Mouse (Mus musculus): ENCODE data around the gene Ddx19a.
A peak's percentile ranks its signal among the peaks of the same experiment; 100 is the strongest.
"Not testable (repeated sequence)": the region's sequence is repeated elsewhere in the genome, so short reads cannot be mapped to it uniquely, and the experiment has no call there.

The Ddx19a gene

GRCm38 (mm10) chr8:110969910-110970770 lies 27.5 kb downstream of the Ddx19a start:
- peak; percentile 72 to 80 for DNase-seq (ENCODE audit: low spot score in 2 of 2)

- no peak for DNase-seq (ENCODE audit: low spot score in 2 of 2)
Measured at GRCm38 (mm10) chr8:110967326-110967725, 30.3 kb downstream of the Ddx19a start.

DNA sequence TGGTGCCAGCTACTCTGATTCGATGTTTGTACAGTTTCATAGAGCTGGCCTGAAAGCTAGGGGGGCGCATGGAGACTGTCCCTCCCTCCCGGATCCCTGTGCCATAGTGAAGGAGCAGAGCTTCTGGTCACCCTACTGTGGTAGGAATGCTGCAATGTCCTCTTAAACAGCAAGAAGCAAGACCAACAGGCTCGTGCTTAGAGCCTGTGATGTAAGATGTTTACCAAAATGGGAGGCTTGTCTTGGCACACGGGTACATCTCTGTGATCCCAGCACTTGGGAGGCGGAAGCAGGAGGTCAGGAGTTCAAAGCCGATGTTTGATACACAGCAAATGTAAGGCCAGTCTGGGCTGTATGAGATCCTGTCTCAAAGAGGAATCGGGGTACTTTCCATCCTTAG lies 31.0 kb downstream of the Ddx19a start:
- no peak for DNase-seq (ENCODE audit: low spot score in 2 of 2)

DNA sequence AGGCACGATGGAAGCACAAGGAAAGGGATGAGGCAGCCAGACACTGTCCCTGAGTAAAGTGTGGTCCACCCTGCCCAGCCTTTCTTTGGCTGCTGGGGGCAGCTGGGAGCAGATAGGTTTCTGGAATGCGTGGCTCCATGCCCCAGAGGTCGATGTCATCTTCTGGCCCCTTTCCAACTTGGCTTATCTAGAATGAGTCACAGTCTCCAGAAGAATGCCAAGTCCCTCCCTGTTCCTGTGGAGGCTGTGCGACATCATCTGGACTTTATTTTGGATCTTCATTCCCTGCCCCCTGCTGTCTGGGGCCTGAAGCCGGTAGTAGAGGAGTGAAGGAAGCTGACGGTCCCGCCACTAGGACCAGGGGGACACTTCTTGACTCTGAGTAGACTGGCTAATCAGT lies 32.0 kb downstream of the Ddx19a start:
- DNase-seq (ENCODE audit: low spot score in 2 of 2), result peak in 1 of 2 experiments; percentile 13

DNA sequence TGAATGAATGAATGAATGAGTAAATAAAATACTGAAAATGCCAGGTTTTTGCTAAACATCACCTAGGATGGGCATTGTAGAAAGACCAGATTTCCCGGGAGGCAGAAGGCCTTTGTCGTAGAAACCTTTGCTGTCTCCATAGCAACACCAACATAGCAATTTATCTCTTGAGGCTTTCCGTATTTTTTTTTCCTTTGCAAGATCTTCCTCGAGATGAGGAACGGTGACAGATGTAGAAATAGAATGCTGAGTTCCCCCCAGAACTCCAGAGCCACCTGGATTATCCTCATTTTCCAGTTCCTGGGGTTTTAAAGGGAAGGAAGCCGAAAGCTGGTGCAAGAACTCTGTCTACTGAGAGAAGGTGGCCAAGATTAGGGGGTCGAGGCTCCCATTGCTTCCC lies 32.9 kb downstream of the Ddx19a start:
- DNase-seq (ENCODE audit: low spot score in 2 of 2), result no peak

DNA sequence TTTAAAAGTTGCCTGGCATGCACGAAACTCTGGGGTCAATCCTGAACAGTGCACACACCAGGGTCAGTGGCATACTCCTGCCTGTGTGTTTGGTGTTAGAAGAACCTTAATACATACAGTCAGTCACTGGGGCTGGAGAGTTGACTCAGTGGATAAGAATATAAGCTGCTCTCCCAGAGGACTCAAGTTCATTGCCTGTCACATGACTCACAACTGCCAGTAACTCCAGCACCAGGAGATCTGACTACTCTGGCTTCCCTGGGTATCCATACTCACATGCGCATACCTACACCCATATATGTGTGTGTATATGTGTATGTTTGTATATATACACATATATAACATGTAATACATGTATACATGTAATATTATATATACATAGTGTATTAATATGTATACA lies 34.5 kb downstream of the Ddx19a start:
- no peak for DNase-seq (ENCODE audit: low spot score in 2 of 2)

DNA sequence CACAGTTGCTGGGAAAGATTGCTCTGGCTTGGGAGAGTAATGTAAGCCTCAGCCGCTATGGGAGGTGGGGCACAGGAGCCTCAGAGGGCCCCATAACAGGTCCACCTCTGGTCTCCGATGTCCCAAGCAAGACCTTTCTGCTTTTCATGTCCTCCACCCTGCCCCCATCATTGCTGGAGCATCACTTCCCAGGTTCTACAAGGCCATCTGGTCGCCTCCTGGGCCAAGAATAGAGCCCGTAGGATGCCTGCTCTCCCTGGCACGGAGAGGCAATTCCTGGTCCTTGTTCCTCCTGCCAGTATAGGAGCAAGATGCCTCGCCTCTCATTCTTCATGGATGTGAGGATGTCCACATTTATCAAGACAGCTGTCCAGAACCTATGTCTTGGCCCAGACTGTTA lies 37.7 kb downstream of the Ddx19a start:
- DNase-seq (ENCODE audit: low spot score in 2 of 2), result no peak

DNA sequence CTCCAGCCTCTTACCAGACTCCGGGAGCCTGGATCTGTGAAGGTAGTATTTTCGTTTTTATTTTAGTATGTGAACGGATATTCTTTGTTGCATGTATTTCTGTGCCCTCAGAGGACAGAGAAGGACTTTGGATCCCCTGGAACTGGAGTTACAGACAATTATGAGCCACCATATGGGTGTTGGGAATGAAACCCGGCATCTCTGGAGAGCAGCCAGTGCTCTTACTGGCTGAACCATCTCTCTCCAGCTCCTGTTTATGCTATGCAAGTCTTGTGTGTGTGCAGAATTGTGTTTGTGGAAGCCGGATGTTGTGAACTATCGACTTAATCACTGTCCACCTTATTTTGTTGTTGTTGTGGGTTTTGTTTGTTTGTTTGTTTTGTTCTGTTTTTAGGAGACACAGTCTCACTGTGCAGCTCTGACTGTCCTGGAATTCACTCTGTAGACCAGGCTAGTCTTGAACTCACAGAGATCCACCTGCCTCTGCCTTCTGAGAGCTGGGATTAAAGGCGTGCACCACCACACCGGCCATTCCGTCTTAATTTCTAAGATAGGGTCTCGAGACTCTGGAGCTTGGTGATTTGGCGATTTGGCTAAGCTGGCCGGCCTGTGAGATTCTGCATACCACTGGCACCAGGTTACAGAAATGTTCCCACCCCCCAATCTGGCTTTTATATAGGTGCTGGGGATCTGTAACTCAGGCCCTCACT lies 38.4 kb downstream of the Ddx19a start:
- DNase-seq (ENCODE audit: low spot score in 2 of 2), result no peak

GRCm38 (mm10) chr8:110958553-110958952 lies 39.0 kb downstream of the Ddx19a start:
- not testable (repeated sequence) for DNase-seq (ENCODE audit: low spot score in 2 of 2)

DNA sequence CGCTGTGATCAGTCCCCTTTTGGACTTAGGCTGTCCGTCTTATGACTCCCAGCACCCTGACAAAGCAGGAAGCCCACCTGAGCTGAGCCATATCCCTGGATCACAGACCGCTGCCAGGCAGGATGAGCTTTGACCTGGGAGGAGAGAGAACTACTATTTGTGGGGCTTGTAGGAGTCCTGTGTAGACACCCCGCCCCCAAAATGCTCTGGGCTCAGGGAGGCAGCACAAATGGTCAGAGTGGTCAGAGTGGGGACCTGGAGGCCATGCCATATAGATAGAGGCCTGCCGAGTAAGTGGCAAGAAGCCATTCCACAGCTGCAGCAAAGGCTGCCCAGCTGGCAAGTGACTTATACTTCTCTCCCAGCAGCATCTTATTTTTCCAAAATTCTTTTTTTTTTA lies 39.5 kb downstream of the Ddx19a start:
- no peak for DNase-seq (ENCODE audit: low spot score in 2 of 2)

DNA sequence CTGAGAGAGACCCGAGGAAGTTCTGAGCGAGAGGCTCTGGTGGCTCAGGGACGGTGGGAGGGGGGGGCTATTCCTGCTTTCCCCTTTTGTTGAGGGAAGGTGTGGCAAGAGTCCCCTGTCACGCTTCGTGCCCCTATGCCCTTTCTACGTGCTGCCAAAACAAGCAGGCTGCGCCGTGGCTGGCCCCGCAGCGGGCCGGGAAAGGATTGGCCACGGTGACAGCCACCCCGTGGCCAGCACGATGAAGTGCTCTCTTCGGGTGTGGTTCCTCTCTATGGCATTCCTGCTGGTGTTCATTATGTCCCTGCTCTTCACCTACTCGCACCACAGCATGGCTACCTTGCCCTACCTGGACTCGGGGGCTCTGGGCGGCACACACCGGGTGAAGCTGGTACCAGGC lies 40.1 kb downstream of the Ddx19a start:
- no peak for DNase-seq (ENCODE audit: low spot score in 2 of 2)

- no peak for DNase-seq (ENCODE audit: low spot score in 2 of 2)
Measured at GRCm38 (mm10) chr8:110956619-110957450, 40.8 kb downstream of the Ddx19a start.

- no peak for DNase-seq (ENCODE audit: low spot score in 2 of 2)
Measured at GRCm38 (mm10) chr8:110954776-110955175, 42.8 kb downstream of the Ddx19a start.

GRCm38 (mm10) chr8:110950065-110950484 lies 47.5 kb downstream of the Ddx19a start:
- DNase-seq (ENCODE audit: low spot score in 2 of 2), result no peak

DNA sequence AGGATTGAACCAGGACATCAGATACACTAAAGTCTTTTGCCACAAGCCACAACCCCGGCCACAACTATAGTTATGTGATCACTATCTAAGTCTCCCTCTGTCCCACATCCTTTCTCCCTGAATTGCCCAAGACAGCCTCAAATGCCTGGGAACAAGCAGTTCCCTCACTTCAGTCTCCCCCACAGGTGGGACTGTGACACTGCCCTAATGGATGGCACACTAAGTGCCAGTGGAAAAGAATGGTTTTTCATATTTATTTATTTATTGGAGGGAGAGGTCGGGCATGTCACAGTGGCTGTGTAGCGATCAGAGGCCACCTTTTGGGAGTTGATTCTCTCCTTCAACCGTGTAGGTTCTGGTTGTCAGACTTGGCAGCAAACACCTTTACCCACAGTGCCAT lies 51.9 kb downstream of the Ddx19a start:
- DNase-seq (ENCODE audit: low spot score in 2 of 2), result no peak

DNA sequence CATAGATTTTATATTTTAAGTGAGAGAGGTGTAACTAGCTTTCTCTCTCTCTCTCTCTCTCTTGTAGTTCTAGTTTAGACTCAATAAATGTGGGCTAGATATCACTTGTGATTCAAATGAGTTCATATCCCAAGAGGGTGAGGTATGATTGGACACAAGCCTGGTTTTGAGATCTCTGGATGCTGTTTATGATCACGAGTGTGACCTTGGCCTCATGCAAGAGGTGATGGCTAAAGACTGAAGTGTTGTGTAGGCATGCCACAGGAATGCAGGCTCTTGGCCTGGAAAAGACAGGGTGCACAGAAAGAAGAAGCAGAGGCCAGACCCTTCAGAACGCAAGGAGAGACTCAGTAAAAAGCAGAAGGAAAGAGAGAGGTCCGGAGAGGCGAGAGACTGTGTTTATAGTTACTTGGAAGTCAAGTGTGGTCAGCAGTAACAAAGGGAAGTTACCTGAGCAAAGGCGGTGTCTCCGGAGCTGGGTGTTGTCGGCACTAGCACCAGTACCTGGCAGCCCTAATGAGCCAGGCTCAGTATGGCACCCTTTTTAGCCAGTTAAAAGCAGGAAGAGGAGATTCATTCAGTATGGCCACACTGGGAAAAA lies 53.2 kb downstream of the Ddx19a start:
- DNase-seq (ENCODE audit: low spot score in 2 of 2), result no peak

GRCm38 (mm10) chr8:110941453-110941948 lies 56.1 kb downstream of the Ddx19a start:
- no peak for DNase-seq (ENCODE audit: low spot score in 2 of 2)

DNA sequence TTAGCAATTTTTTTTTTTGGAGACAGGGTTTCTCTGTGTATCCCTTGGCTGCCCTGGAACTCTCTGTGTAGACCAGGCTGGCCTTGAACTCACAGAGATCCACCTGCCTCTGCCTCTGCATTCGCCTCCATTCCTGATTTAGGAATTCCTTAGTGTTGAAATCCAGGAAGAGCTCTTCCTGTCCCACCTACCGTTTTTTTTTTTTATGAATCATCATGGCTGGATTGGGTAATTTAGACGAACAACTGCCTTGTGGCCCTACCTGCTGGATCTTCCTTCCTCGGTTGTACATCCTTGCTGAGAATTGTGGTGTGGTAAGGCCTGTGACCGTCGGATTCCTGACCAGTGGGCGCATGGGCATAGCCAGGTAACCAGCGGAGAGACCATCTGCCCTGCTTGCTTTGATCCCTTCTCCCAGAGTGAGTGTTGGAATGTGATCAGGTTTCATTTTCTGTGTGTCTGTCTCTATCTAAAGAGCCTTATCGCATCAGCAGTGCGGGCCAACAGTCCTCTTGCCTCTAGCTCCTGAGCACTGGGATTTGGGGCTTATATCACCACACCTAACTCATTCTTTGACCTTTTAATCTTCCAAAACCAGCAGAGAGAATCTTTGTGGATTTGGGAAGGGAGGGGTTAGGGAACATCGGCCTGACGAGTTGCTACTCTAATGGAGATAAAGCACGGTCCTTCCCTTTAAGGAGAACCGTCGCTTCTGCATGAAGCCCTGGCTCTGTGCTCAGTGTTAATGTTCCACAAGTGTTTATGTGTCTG lies 56.7 kb downstream of the Ddx19a start:
- no peak for DNase-seq (ENCODE audit: low spot score in 2 of 2)

DNA sequence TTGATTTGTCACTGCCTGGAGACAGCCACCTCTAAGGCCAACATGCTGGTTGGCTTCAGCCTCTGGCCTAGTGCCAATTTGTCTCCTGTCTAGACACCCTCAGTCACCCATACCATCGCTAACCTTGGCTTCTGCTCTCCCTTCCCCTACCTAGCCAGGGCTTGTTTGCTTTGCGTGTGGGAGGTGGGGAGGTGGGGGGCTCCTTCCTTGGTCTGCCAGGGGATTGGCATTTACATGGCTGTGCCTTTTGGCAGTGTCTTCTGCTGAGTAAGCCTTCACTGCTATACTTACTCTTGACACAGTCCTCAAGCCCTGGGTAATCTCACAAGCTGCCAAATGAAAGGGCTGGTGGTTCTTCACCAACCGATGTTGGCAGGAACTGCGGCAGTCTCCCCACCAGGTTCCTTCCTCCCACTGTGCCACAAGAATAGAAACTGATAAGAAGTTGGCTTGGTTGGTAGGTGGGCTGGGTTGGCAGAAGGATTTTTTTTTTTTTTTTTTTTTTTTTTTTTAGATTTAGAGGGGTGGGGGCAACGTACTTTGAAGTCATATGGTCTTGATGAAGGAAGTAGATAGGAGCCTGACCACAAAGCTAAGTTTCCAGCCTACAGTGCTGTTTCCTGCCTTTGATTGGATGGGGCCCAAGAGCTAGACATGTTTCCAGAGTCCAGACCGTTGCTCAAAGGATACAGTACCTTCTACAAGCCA lies 58.6 kb downstream of the Ddx19a start:
- DNase-seq (ENCODE audit: low spot score in 2 of 2), result no peak

DNA sequence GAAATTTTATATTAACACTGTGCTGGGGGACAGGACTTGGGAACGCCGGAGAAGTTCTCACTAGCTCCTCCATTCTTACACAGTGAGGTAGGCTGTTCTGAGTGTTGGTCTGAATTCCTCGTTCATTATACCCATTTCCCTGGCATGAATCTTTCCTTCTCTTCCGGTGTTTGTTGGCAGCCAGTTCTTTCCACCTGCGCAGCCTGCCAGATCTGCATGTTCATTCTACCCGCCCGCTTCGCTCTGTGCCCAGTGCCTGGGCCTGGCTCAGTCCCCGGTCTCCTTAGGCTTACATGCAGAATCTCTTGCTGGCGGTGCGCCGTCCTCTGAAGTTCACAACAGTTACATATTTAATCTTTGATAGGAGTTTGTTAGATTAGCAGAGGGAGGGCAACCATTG lies 61.4 kb downstream of the Ddx19a start:
- DNase-seq (ENCODE audit: low spot score in 2 of 2), result no peak
